Mouse (Mus musculus) C2C12 (cell line): ENCODE results near the gene Pdzd11. TPM values are rescaled to one million over a fixed set of nuclear protein-coding genes. Genes with fewer than 3 reads are reported as not detected.

Experiments used
- H3K27me3 ChIP-seq: one replicate; pipeline ENCODE4 v1.6.1; 2011; ENCODE audit not compliant: control insufficient read depth, insufficient read depth, insufficient read length
- H3K36me3 ChIP-seq: one replicate; pipeline ENCODE4 v1.6.1; 2011; ENCODE audit not compliant: control insufficient read depth, insufficient read depth
- H3K4me3 ChIP-seq: one replicate; pipeline ENCODE4 v1.5.1; 2011; ENCODE audit warnings: mild to moderate bottlenecking, control low read depth; ENCODE audit not compliant: poor library complexity, insufficient read depth, severe bottlenecking
- H3K79me2 ChIP-seq: one replicate; pipeline ENCODE4 v1.6.1; 2011; ENCODE audit not compliant: control insufficient read depth, insufficient read depth
- H3K79me3 ChIP-seq: one replicate; pipeline ENCODE4 v1.6.1; 2011; ENCODE audit warnings: low read depth, control low read depth
- H3ac ChIP-seq: one replicate; pipeline ENCODE3; 2011; ENCODE audit warnings: low read depth; ENCODE audit not compliant: control insufficient read depth, insufficient read length
- CEBPB ChIP-seq: IDR thresholded peaks from one replicate; pipeline ENCODE4 v1.6.1; 2011; ENCODE audit warnings: low read depth, mild to moderate bottlenecking, control low read depth, moderate library complexity
- CTCF ChIP-seq: IDR thresholded peaks from one replicate; pipeline ENCODE4 v1.5.1; 2011; ENCODE audit not compliant: control insufficient read depth, insufficient read depth, insufficient read length
- FOSL1 ChIP-seq: IDR thresholded peaks from one replicate; pipeline ENCODE4 v1.8.0; 2011; ENCODE audit warnings: mild to moderate bottlenecking, low read length; ENCODE audit not compliant: poor library complexity, insufficient read depth, severe bottlenecking
- MAX ChIP-seq: IDR thresholded peaks from one replicate; pipeline ENCODE4 v1.6.1; 2011; ENCODE audit warnings: mild to moderate bottlenecking, control low read depth
- MYOD1 ChIP-seq: IDR thresholded peaks from one replicate; pipeline ENCODE4 v1.6.1; 2011; ENCODE audit warnings: low read depth; ENCODE audit not compliant: control insufficient read depth, insufficient read length
- MYOG ChIP-seq: IDR thresholded peaks from one replicate; pipeline ENCODE4 v1.6.1; 2011; ENCODE audit not compliant: control insufficient read depth, insufficient read length; ENCODE audit errors: extremely low read depth
- USF1 ChIP-seq: IDR thresholded peaks from one replicate; pipeline ENCODE4 v1.6.1; 2011; ENCODE audit warnings: low read depth, mild to moderate bottlenecking, control low read depth, moderate library complexity
- long read RNA-seq, 2 experiments: library from polyadenylated mRNA; unstranded; transcript quantifications; one replicate each; pipeline ENCODE4 v2.0.0; 2019 to 2020
- polyA plus RNA-seq: library from polyadenylated mRNA; unstranded; fragments of >200 nt; fragmentation: generic; extraction: Trizol; gene quantifications from one replicate; pipeline ENCODE4 v1.2.1, GENCODE M21; 2012; ENCODE audit warnings: missing spikeins

The Pdzd11 gene
- polyA plus RNA-seq, result 78.1 TPM
- long read RNA-seq, experiment 1, transcript Pdzd11-203 (6 exons, 1,497 nt), result minor isoform, 5 of 89 reads
- long read RNA-seq, experiment 1, transcript Pdzd11-202 (7 exons, 1,041 nt), result minor isoform, 20 of 89 reads
- long read RNA-seq, experiment 1, transcript Pdzd11-201 (7 exons, 1,626 nt), result major isoform, 57 of 89 reads
- long read RNA-seq, experiment 1, partial matches to known transcripts, result 0 of 89 reads
- long read RNA-seq, experiment 1, other reads (novel, unspliced or antisense), result 7 of 89 reads
- long read RNA-seq, experiment 2, transcript Pdzd11-202 (7 exons, 1,041 nt), result minor isoform, 13 of 50 reads
- long read RNA-seq, experiment 2, transcript Pdzd11-201 (7 exons, 1,626 nt), result major isoform, 31 of 50 reads
- long read RNA-seq, experiment 2, partial matches to known transcripts, result 0 of 50 reads
- long read RNA-seq, experiment 2, other reads (novel, unspliced or antisense), result 6 of 50 reads

- peaks cover 41% of the 10 kb centered on the region for H3K79me3 ChIP-seq
- peaks cover 17% of the 10 kb centered on the region for H3K36me3 ChIP-seq
- peaks cover 54% of the 10 kb centered on the region for H3K79me2 ChIP-seq
- H3K27me3 ChIP-seq, result no peaks in the 10 kb centered on the region
- no peak for TF ChIP-seq MYOD1
- TF ChIP-seq MAX, result peak; percentile 43
- peak within 1 kb of the TSS; percentile 83 for H3ac ChIP-seq
- peak within 1 kb of the TSS; percentile 60 for H3K4me3 ChIP-seq
Measured at GRCm38 (mm10) chrX:100625802-100626793, at the start of gene Pdzd11. TSS of gene Pdzd11 (minus strand) at chrX:100626568.

DNA sequence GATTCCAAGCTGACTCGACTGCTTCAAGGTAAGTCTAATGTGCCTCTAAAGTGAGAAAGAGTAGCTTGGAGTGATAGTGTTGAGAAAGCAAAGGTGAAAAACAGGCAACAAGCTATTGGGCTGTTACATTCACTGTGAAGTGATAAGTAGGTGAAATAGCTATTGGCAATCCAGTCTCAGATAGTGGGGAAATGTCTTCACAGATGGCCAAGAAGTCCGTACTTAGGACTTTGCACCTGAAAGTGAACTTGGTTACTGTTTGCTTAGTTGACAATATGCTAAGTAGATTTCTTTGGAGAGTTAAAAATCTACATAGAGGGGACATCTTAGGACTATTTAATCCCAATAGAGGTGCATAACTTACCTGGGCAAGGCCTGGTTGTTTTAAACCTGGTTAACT lies 38.5 kb upstream of the Pdzd11 start:
- H3K4me3 ChIP-seq, result no peak overlapping the region
- H3K27me3 ChIP-seq, result no peaks in the 10 kb centered on the region
- TF ChIP-seq MYOD1, result no peak
- no peak for TF ChIP-seq CTCF
- no peak for TF ChIP-seq USF1
- no peak for TF ChIP-seq CEBPB
- TF ChIP-seq MAX, result no peak
- TF ChIP-seq MYOG, result no peak
- TF ChIP-seq FOSL1, result no peak
- peaks cover 1% of the 10 kb centered on the region for H3K79me2 ChIP-seq
- H3K36me3 ChIP-seq, result peaks cover 6% of the 10 kb centered on the region
- H3K79me3 ChIP-seq, result no peaks in the 10 kb centered on the region
- no peak overlapping the region for H3ac ChIP-seq

DNA sequence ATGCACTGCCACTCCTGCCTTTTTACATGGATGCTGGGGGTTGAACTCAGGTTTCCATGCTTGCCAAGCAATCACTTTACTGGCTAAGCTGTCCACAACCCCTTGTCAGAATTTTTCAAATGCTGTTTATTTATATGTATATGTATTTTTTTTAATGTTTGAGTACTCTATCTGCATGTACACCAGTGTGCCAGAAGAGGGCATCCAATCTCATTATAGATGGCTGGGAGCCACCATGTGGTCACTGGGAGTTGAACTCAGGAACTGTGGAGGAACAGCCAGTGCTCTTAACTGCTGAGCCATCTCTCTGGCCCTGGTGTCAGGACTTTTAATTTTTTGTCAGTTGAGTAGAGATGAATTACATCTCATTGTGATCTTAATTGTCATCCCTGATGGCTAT lies 26.5 kb upstream of the Pdzd11 start:
- Histone ChIP-seq H3K27me3 (no peaks in the 10 kb centered on the region), H3ac (no peak overlapping the region), H3K36me3 (no peaks in the 10 kb centered on the region), H3K79me2 (peaks cover 16% of the 10 kb centered on the region), H3K79me3 (peaks cover 12% of the 10 kb centered on the region), H3K4me3 (no peak overlapping the region)
- TF ChIP-seq CTCF (no peak), MAX (no peak), USF1 (no peak), MYOG (no peak), CEBPB (no peak), MYOD1 (no peak), FOSL1 (no peak)

- Histone ChIP-seq H3K27me3 (no peaks in the 10 kb centered on the region), H3K36me3 (peaks cover 36% of the 10 kb centered on the region), H3ac (no peak overlapping the region), H3K79me3 (no peaks in the 10 kb centered on the region), H3K4me3 (no peak overlapping the region), H3K79me2 (no peaks in the 10 kb centered on the region)
- TF ChIP-seq MYOD1 (no peak), FOSL1 (no peak), CEBPB (no peak), MYOG (no peak)
Measured at GRCm38 (mm10) chrX:100638477-100638876, 12.1 kb upstream of the Pdzd11 start.

GRCm38 (mm10) chrX:100629076-100629475 lies 2.7 kb upstream of the Pdzd11 start:
- H3K79me3 ChIP-seq, result peaks cover 50% of the 10 kb centered on the region
- no peak for TF ChIP-seq FOSL1
- no peak for TF ChIP-seq MYOG
- TF ChIP-seq CTCF, result no peak
- TF ChIP-seq MYOD1, result no peak
- TF ChIP-seq MAX, result no peak
- TF ChIP-seq USF1, result no peak
- no peak for TF ChIP-seq CEBPB
- H3ac ChIP-seq, result no peak overlapping the region
- H3K36me3 ChIP-seq, result peaks cover 13% of the 10 kb centered on the region
- no peaks in the 10 kb centered on the region for H3K27me3 ChIP-seq
- no peak overlapping the region for H3K4me3 ChIP-seq
- peaks cover 54% of the 10 kb centered on the region for H3K79me2 ChIP-seq
